Mouse (Mus musculus): ENCODE measurements around the gene Zer1. TPM values are rescaled to one million over a fixed set of nuclear protein-coding genes. Genes with fewer than 3 reads are reported as not detected.
"Not testable (repeated sequence)": the region's sequence is repeated elsewhere in the genome, so short reads cannot be mapped to it uniquely, and the experiment has no call there.

Zer1 gene
- polyA plus RNA-seq (2016; fragmentation: Nextera tagmentation; extraction: Ambion mirVana), result 9.2 and 9.5 TPM in 2 replicates

DNA sequence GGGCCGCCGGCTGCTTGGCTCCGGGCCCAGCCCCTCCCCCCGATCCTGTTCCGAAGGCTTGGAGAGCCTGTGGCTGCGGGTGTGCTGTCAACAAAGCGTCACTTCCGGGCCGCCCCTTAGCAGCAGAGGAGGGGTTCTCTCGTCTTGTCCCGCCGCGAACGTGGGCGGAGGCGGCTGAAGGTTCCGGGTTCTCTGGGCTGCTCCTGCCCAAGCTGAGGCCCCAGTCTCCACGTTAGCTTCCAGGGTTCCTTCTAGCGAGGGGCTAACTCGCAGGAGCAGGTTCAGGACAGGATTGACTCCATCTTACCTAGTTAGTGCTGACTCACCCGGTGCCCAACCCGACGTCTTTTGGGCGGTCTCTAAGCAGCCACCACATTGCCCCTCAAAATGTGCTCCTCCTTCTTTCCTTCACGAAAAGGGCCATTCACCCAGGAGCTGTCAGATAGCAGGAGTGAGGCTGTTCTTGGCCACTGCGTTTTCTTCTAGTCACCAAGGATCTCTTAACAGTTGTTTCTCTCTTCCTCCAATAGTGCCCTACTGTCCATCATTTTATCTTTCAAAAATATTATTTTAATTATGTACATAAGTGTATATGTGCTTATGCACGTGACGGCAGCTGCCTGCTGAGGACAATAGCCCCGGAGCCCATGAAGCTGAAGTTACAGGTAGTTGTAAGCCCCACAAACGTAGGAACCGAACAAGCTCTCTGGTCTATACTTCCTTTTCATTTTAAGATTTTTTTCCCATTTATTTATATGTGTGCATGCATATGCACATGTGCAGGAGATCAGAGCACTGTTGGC, at the start of gene Zer1:
Gene Zer1, minus strand, starts transcription at position 114 of the 803 bp plus-strand sequence.
- Histone ChIP-seq H3K4me1 (peaks cover 31% of the 10 kb centered on the region), H3K9me3 (no peaks in the 10 kb centered on the region), H3K27ac (peak within 1 kb of the TSS; percentile 81), H3K9ac (peak within 1 kb of the TSS; percentile 86), H3K4me3 (replicated peaks) (peak within 1 kb of the TSS; percentile 86), H3K27me3 (no peaks in the 10 kb centered on the region), H3K36me3 (replicated peaks) (no peaks in the 10 kb centered on the region), H3K4me2 (peak within 1 kb of the TSS; percentile 89)
- peak; percentile 95 for ATAC-seq (ENCODE audit: low FRiP score)
- 10% methylated on average over 31 of the region's 31 CpGs for WGBS

DNA sequence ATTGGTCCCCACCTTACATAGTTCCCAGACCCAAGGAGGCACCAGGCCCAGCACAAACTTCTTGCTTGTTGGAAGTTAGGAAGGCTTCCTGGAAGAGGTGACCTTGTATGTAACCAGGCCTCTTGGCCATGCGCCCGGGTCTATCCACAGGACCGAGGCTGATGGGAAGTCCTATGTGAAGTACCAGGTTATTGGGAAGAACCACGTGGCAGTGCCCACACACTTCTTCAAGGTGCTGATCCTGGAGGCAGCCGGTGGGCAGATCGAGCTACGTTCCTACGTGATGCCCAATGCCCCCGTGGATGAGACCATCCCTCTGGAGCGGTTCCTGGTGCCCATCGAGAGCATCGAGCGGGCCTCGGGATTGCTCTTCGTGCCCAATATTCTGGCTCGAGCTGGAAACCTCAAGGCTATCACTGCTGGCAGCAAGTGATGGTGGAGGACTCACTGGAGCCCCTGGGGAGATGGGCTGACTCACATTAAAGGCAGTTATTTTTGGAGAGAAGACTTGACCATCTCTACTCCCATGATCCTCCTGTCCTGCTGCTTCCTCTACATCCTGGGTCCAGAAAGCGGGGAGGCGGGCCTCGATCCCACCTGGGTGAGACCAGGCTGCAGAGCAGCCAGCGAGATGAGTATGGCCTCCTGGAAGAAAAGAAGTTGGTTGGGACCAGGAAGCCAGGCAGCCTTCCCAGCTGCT, 49.3 kb upstream of the Zer1 start:
- Histone ChIP-seq H3K4me1 (peaks cover 26% of the 10 kb centered on the region), H3K36me3 (replicated peaks) (peaks cover 50% of the 10 kb centered on the region), H3K9ac (no peak overlapping the region), H3K27ac (no peak overlapping the region), H3K4me2 (no peak overlapping the region), H3K9me3 (no peaks in the 10 kb centered on the region), H3K27me3 (0 out of 2 replicates have a peak, but pooled peaks cover 9% of the 10 kb centered on the region), H3K4me3 (replicated peaks) (no peak overlapping the region)
- WGBS, result 95% methylated on average over 20 of the region's 20 CpGs
- ATAC-seq (ENCODE audit: low FRiP score), result no peak

- H3K9ac ChIP-seq, result peak overlapping the region; percentile 76
- 2% methylated on average over 19 of the region's 19 CpGs for WGBS
- peak overlapping the region; percentile 71 for H3K4me3 ChIP-seq (replicated peaks)
- peaks cover 2% of the 10 kb centered on the region; the same call in 1 of the 2 replicates for H3K9me3 ChIP-seq
- peaks cover 16% of the 10 kb centered on the region for H3K4me1 ChIP-seq
- peak overlapping the region; percentile 88 for H3K27ac ChIP-seq
- ATAC-seq (ENCODE audit: low FRiP score), result peak; percentile 5
- H3K4me2 ChIP-seq, result peak overlapping the region; percentile 98
- peaks cover 48% of the 10 kb centered on the region for H3K36me3 ChIP-seq (replicated peaks)
- 0 out of 2 replicates have a peak, but pooled peaks cover 9% of the 10 kb centered on the region for H3K27me3 ChIP-seq
Observed at GRCm38 (mm10) chr2:30171997-30172382, 47.6 kb upstream of the Zer1 start.

DNA sequence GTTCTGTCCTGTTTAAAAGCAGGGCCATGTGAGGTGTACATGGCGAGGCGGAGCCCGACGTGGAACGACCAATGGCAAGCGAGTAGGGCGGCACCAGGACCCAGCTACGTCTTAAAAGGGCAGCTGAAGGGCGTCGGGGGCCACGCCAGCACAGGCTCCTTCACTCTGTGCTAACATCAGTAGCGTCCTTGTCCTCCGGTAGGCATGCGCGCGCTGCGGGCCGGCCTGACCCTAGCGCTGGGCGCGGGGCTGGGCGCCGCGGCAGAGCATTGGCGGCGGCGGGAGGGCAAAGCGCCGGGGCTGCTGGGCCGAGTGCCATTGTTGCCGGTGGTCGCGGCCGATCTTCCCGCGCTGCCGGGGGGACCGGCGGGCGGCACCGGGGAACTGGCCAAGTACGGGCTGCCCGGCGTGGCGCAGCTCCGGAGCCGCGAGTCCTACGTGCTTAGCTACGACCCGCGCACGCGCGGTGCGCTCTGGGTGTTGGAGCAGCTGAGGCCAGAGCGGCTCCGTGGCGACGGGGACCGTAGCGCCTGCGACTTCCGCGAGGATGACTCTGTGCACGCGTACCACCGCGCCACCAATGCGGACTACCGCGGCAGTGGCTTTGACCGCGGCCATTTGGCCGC, 47.1 kb upstream of the Zer1 start, which contains the start of gene Endog:
Gene Endog, plus strand, starts transcription at position 123 of the 626 bp plus-strand sequence.
- Histone ChIP-seq H3K9ac (peak within 1 kb of the TSS; percentile 76), H3K36me3 (replicated peaks) (peaks cover 43% of the 10 kb centered on the region), H3K27me3 (0 out of 2 replicates have a peak, but pooled peaks cover 9% of the 10 kb centered on the region), H3K4me3 (replicated peaks) (peak within 1 kb of the TSS; percentile 71), H3K9me3 (peaks cover 7% of the 10 kb centered on the region), H3K4me2 (peak within 1 kb of the TSS; percentile 98), H3K27ac (peak within 1 kb of the TSS; percentile 88), H3K4me1 (peaks cover 14% of the 10 kb centered on the region)
- peak; percentile 94 for ATAC-seq (ENCODE audit: low FRiP score)
- WGBS, result under 1% methylated on average over 73 of the region's 75 CpGs

- Histone ChIP-seq H3K4me2 (no peak overlapping the region), H3K4me3 (replicated peaks) (no peak overlapping the region), H3K27me3 (no peaks in the 10 kb centered on the region), H3K27ac (no peak overlapping the region), H3K9ac (no peak overlapping the region), H3K4me1 (peaks cover 6% of the 10 kb centered on the region), H3K36me3 (replicated peaks) (no peaks in the 10 kb centered on the region), H3K9me3 (peaks cover 14% of the 10 kb centered on the region)
- 59% methylated on average over 4 of the region's 4 CpGs for WGBS
- ATAC-seq (ENCODE audit: low FRiP score), result no peak
Observed at GRCm38 (mm10) chr2:30166677-30167076, 42.3 kb upstream of the Zer1 start.

GRCm38 (mm10) chr2:30164340-30164932, 40.1 kb upstream of the Zer1 start:
- H3K4me1 ChIP-seq, result no peaks in the 10 kb centered on the region
- WGBS, result 63% methylated on average over 9 of the region's 9 CpGs

DNA sequence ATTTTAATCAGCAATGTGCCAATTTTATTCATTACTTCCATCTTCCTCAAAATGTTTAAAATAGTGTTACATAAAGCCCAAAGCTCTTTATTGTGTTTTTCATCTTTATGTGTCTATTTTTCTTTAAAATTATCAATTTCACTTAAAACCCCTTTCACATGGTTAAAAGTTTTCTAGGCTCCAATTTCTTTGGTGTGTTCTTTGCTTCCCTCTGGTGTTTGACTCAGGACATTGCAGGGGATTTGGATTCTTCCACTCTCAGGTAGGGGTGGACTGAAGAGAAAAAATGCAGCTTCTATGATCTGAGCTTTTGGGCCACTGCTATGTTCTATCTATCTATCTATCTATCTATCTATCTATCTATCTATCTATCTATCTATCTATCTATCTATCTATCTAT, 37.4 kb upstream of the Zer1 start:
- Histone ChIP-seq H3K4me2 (no peak overlapping the region), H3K9me3 (peaks cover 10% of the 10 kb centered on the region), H3K27me3 (no peaks in the 10 kb centered on the region), H3K27ac (no peak overlapping the region), H3K4me3 (replicated peaks) (no peak overlapping the region), H3K36me3 (replicated peaks) (no peaks in the 10 kb centered on the region), H3K4me1 (no peaks in the 10 kb centered on the region), H3K9ac (no peak overlapping the region)
- no peak for ATAC-seq (ENCODE audit: low FRiP score)

More at GRCm38 (mm10) chr2:30164340-30164932, 40.1 kb upstream of the Zer1 start:
- no peak overlapping the region for H3K9ac ChIP-seq
- no peak overlapping the region for H3K27ac ChIP-seq
- no peak overlapping the region for H3K4me2 ChIP-seq
- peaks cover 14% of the 10 kb centered on the region for H3K9me3 ChIP-seq
- ATAC-seq (ENCODE audit: low FRiP score), result no peak
- H3K27me3 ChIP-seq, result no peaks in the 10 kb centered on the region
- H3K4me3 ChIP-seq (replicated peaks), result no peak overlapping the region
- no peaks in the 10 kb centered on the region for H3K36me3 ChIP-seq (replicated peaks)

GRCm38 (mm10) chr2:30159871-30160270, 35.5 kb upstream of the Zer1 start:
- not testable (repeated sequence) for H3K36me3 ChIP-seq (replicated peaks); H3K27me3 ChIP-seq; H3K27ac ChIP-seq; H3K9ac ChIP-seq; H3K9me3 ChIP-seq; H3K4me2 ChIP-seq; H3K4me1 ChIP-seq; ATAC-seq (ENCODE audit: low FRiP score); H3K4me3 ChIP-seq (replicated peaks)
- WGBS, result 74% methylated on average over 6 of the region's 10 CpGs

DNA sequence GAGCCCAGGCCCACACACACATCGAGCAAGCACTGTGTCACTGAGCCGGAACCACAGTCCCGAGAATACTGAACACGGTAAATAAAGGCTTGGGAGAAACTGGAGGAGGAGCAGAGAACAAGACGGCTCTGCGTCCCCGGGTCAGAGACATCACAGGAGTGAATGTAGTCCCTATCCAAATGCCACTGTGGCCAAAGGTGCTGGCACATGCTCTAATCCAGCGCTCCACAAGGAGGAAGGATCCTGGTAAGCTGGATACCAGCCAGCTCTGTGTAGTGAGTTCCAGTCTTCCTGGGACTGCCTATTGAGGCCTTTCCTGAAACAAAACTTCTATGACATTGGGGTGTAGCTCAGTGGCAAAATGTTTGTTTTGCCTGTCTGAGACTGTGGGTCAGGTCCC, 28.2 kb upstream of the Zer1 start:
- H3K27ac ChIP-seq, result no peak overlapping the region
- H3K4me3 ChIP-seq (replicated peaks), result no peak overlapping the region
- H3K4me2 ChIP-seq, result no peak overlapping the region
- H3K9me3 ChIP-seq, result no peaks in the 10 kb centered on the region
- H3K9ac ChIP-seq, result no peak overlapping the region
- H3K27me3 ChIP-seq, result no peaks in the 10 kb centered on the region
- H3K36me3 ChIP-seq (replicated peaks), result peaks cover 41% of the 10 kb centered on the region
- H3K4me1 ChIP-seq, result no peaks in the 10 kb centered on the region
- ATAC-seq (ENCODE audit: low FRiP score), result no peak
- WGBS, result 85% methylated on average over 8 of the region's 8 CpGs

DNA sequence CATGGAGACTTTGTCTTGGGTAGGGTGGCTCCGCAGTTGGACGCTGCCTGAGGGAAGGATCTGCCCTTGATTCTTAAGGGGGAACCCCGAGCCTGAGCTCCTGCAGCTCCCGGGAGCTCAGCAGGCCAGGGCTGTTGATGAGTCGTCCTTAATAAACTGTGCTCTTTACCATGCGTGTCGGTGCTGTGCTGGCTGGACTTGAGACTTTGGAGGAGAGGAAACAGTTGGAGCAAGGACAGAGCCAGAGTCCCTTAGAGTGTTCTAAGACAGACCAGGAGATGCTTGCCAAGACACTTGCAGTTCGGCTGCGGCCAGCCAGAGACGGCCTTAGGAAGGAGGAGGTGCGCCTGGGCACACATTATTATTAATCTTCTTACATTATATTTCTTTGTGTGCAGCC, 27.5 kb upstream of the Zer1 start:
- no peak for ATAC-seq (ENCODE audit: low FRiP score)
- H3K27ac ChIP-seq, result no peak overlapping the region
- no peak overlapping the region for H3K4me2 ChIP-seq
- peaks cover 48% of the 10 kb centered on the region for H3K36me3 ChIP-seq (replicated peaks)
- H3K4me1 ChIP-seq, result no peaks in the 10 kb centered on the region
- 91% methylated on average over 11 of the region's 11 CpGs for WGBS
- no peak overlapping the region for H3K9ac ChIP-seq
- H3K4me3 ChIP-seq (replicated peaks), result no peak overlapping the region
- no peaks in the 10 kb centered on the region for H3K9me3 ChIP-seq
- H3K27me3 ChIP-seq, result no peaks in the 10 kb centered on the region

DNA sequence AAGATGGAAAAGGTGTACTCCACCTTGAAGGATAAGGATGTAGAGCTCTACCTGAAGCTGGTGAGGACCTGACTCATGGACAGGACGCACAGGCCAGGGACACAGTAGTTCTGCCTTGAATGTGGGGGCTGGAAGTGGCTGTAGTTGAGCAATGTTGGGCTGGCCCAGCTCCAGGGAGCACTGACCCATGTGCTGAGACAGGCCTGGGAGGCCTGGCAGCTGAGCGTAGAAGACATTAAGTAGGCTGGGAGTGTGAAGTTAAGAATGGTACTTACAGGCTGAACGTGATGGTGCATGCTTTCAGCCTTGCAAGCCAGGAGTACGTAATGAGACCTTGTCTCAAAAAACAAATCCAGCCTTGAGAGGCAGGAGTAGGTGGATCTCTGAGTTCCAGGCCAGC, 23.1 kb upstream of the Zer1 start:
- ATAC-seq (ENCODE audit: low FRiP score), result no peak
- 97% methylated on average over 4 of the region's 4 CpGs for WGBS
- Histone ChIP-seq H3K36me3 (replicated peaks) (peaks cover 89% of the 10 kb centered on the region), H3K9ac (no peak overlapping the region), H3K27ac (no peak overlapping the region), H3K9me3 (no peaks in the 10 kb centered on the region), H3K4me1 (no peaks in the 10 kb centered on the region), H3K4me2 (no peak overlapping the region), H3K4me3 (replicated peaks) (no peak overlapping the region), H3K27me3 (no peaks in the 10 kb centered on the region)

- H3K36me3 ChIP-seq (replicated peaks), result peaks cover 91% of the 10 kb centered on the region
- 97% methylated on average over 4 of the region's 4 CpGs for WGBS
- no peaks in the 10 kb centered on the region for H3K27me3 ChIP-seq
- no peak for ATAC-seq (ENCODE audit: low FRiP score)
- no peak overlapping the region for H3K4me3 ChIP-seq (replicated peaks)
- no peaks in the 10 kb centered on the region for H3K9me3 ChIP-seq
- no peak overlapping the region for H3K4me2 ChIP-seq
- no peaks in the 10 kb centered on the region for H3K4me1 ChIP-seq
- no peak overlapping the region for H3K27ac ChIP-seq
- no peak overlapping the region; the same call in 1 of the 2 replicates for H3K9ac ChIP-seq
Observed at GRCm38 (mm10) chr2:30144436-30144835, 20.1 kb upstream of the Zer1 start.

Measured in forebrain, embryonic 12.5 days (tissue).